Mouse (Mus musculus): ENCODE measurements around the gene Mfsd9. TPM values are rescaled to one million over a fixed set of nuclear protein-coding genes. Genes with fewer than 3 reads are reported as not detected.

Gene Mfsd9
- polyA plus RNA-seq (2014; fragmentation: Nextera tagmentation; extraction: Ambion mirVana), result 4.4 and 4.6 TPM in 2 replicates

- peak; percentile 90 for DNase-seq (ENCODE audit: low spot score)
- ATAC-seq (ENCODE audit: low read depth), result peak; percentile 94
- no peaks in the 10 kb centered on the region for H3K36me3 ChIP-seq (ENCODE audit: control insufficient read depth, insufficient read depth, low read length)
- H3K27me3 ChIP-seq (replicated peaks; ENCODE audit: control insufficient read depth, insufficient read depth, low read length), result no peaks in the 10 kb centered on the region
- peak within 1 kb of the TSS; percentile 66 for H3K9ac ChIP-seq (ENCODE audit: low read depth, low read length)
- peak within 1 kb of the TSS; percentile 61 for H3K27ac ChIP-seq (replicated peaks; ENCODE audit: low read depth, low read length)
- H3K4me1 ChIP-seq (ENCODE audit: control insufficient read depth, insufficient read depth, low read length), result 0 out of 2 replicates have a peak, but pooled peaks cover 4% of the 10 kb centered on the region
- H3K4me2 ChIP-seq (ENCODE audit: low read depth, low read length), result peak within 1 kb of the TSS; percentile 73
- 11% methylated on average over 26 of the region's 38 CpGs for WGBS
- peak within 1 kb of the TSS; percentile 66 for H3K4me3 ChIP-seq (ENCODE audit: low read depth, low read length)
- H3K9me3 ChIP-seq (ENCODE audit: control insufficient read depth, low read length), result no peaks in the 10 kb centered on the region
These were observed at the start of gene Mfsd9 for GRCm38 (mm10) chr1:40790324-40791141. Gene Mfsd9 (minus strand): TSS chr1:40790687.

- Histone ChIP-seq H3K27me3 (replicated peaks; ENCODE audit: control insufficient read depth, insufficient read depth, low read length) (no peaks in the 10 kb centered on the region), H3K4me1 (ENCODE audit: control insufficient read depth, insufficient read depth, low read length) (no peaks in the 10 kb centered on the region), H3K4me2 (ENCODE audit: low read depth, low read length) (no peak overlapping the region), H3K27ac (replicated peaks; ENCODE audit: low read depth, low read length) (no peak overlapping the region), H3K9me3 (ENCODE audit: control insufficient read depth, low read length) (no peaks in the 10 kb centered on the region), H3K9ac (ENCODE audit: low read depth, low read length) (no peak overlapping the region), H3K4me3 (ENCODE audit: low read depth, low read length) (no peak overlapping the region), H3K36me3 (ENCODE audit: control insufficient read depth, insufficient read depth, low read length) (no peaks in the 10 kb centered on the region)
- 81% methylated on average over 4 of the region's 4 CpGs for WGBS
- ATAC-seq (ENCODE audit: low read depth), result no peak
- DNase-seq (ENCODE audit: low spot score), result no peak
These were observed 45.0 kb upstream of the Mfsd9 start for GRCm38 (mm10) chr1:40835468-40835867.

GRCm38 (mm10) chr1:40830712-40831507, 40.4 kb upstream of the Mfsd9 start:
- Histone ChIP-seq H3K36me3 (ENCODE audit: control insufficient read depth, insufficient read depth, low read length) (no peaks in the 10 kb centered on the region), H3K4me2 (ENCODE audit: low read depth, low read length) (no peak overlapping the region), H3K27ac (replicated peaks; ENCODE audit: low read depth, low read length) (no peak overlapping the region), H3K4me3 (ENCODE audit: low read depth, low read length) (no peak overlapping the region), H3K9ac (ENCODE audit: low read depth, low read length) (no peak overlapping the region), H3K4me1 (ENCODE audit: control insufficient read depth, insufficient read depth, low read length) (no peaks in the 10 kb centered on the region), H3K9me3 (ENCODE audit: control insufficient read depth, low read length) (no peaks in the 10 kb centered on the region), H3K27me3 (replicated peaks; ENCODE audit: control insufficient read depth, insufficient read depth, low read length) (no peaks in the 10 kb centered on the region)
- 83% methylated on average over 4 of the region's 4 CpGs for WGBS
- DNase-seq (ENCODE audit: low spot score), result no peak
- no peak for ATAC-seq (ENCODE audit: low read depth)

GRCm38 (mm10) chr1:40829213-40829914, 38.9 kb upstream of the Mfsd9 start:
- 71% methylated on average over 10 of the region's 10 CpGs for WGBS

GRCm38 (mm10) chr1:40825826-40826225, 35.3 kb upstream of the Mfsd9 start:
- 66% methylated on average over 7 of the region's 7 CpGs for WGBS
- no peaks in the 10 kb centered on the region for H3K27me3 ChIP-seq (replicated peaks; ENCODE audit: control insufficient read depth, insufficient read depth, low read length)
- no peaks in the 10 kb centered on the region for H3K9me3 ChIP-seq (ENCODE audit: control insufficient read depth, low read length)
- no peak overlapping the region for H3K9ac ChIP-seq (ENCODE audit: low read depth, low read length)
- ATAC-seq (ENCODE audit: low read depth) (no peak), DNase-seq (ENCODE audit: low spot score) (no peak)
- no peak overlapping the region for H3K4me2 ChIP-seq (ENCODE audit: low read depth, low read length)
- no peak overlapping the region for H3K27ac ChIP-seq (replicated peaks; ENCODE audit: low read depth, low read length)
- no peak overlapping the region for H3K4me3 ChIP-seq (ENCODE audit: low read depth, low read length)
- no peaks in the 10 kb centered on the region for H3K4me1 ChIP-seq (ENCODE audit: control insufficient read depth, insufficient read depth, low read length)
- H3K36me3 ChIP-seq (ENCODE audit: control insufficient read depth, insufficient read depth, low read length), result no peaks in the 10 kb centered on the region

More at GRCm38 (mm10) chr1:40829213-40829914, 38.9 kb upstream of the Mfsd9 start:
- H3K9ac ChIP-seq (ENCODE audit: low read depth, low read length), result no peak overlapping the region
- no peak overlapping the region for H3K27ac ChIP-seq (replicated peaks; ENCODE audit: low read depth, low read length)
- no peaks in the 10 kb centered on the region for H3K9me3 ChIP-seq (ENCODE audit: control insufficient read depth, low read length)
- H3K4me1 ChIP-seq (ENCODE audit: control insufficient read depth, insufficient read depth, low read length), result no peaks in the 10 kb centered on the region
- H3K4me3 ChIP-seq (ENCODE audit: low read depth, low read length), result no peak overlapping the region
- H3K4me2 ChIP-seq (ENCODE audit: low read depth, low read length), result no peak overlapping the region
- H3K36me3 ChIP-seq (ENCODE audit: control insufficient read depth, insufficient read depth, low read length), result no peaks in the 10 kb centered on the region
- DNase-seq (ENCODE audit: low spot score), result no peak
- no peaks in the 10 kb centered on the region for H3K27me3 ChIP-seq (replicated peaks; ENCODE audit: control insufficient read depth, insufficient read depth, low read length)
- ATAC-seq (ENCODE audit: low read depth), result no peak

GRCm38 (mm10) chr1:40824936-40825335, 34.4 kb upstream of the Mfsd9 start:
- DNase-seq (ENCODE audit: low spot score) (no peak), ATAC-seq (ENCODE audit: low read depth) (no peak)
- Histone ChIP-seq H3K27ac (replicated peaks; ENCODE audit: low read depth, low read length) (no peak overlapping the region), H3K9ac (ENCODE audit: low read depth, low read length) (no peak overlapping the region), H3K4me3 (ENCODE audit: low read depth, low read length) (no peak overlapping the region), H3K4me2 (ENCODE audit: low read depth, low read length) (no peak overlapping the region), H3K27me3 (replicated peaks; ENCODE audit: control insufficient read depth, insufficient read depth, low read length) (no peaks in the 10 kb centered on the region), H3K4me1 (ENCODE audit: control insufficient read depth, insufficient read depth, low read length) (no peaks in the 10 kb centered on the region), H3K36me3 (ENCODE audit: control insufficient read depth, insufficient read depth, low read length) (no peaks in the 10 kb centered on the region), H3K9me3 (ENCODE audit: control insufficient read depth, low read length) (no peaks in the 10 kb centered on the region)
- 42% methylated on average over 8 of the region's 8 CpGs for WGBS

GRCm38 (mm10) chr1:40824517-40824916, 34.0 kb upstream of the Mfsd9 start:
- Histone ChIP-seq H3K27ac (replicated peaks; ENCODE audit: low read depth, low read length) (no peak overlapping the region), H3K4me2 (ENCODE audit: low read depth, low read length) (no peak overlapping the region), H3K9me3 (ENCODE audit: control insufficient read depth, low read length) (no peaks in the 10 kb centered on the region), H3K27me3 (replicated peaks; ENCODE audit: control insufficient read depth, insufficient read depth, low read length) (no peaks in the 10 kb centered on the region), H3K4me1 (ENCODE audit: control insufficient read depth, insufficient read depth, low read length) (no peaks in the 10 kb centered on the region), H3K36me3 (ENCODE audit: control insufficient read depth, insufficient read depth, low read length) (no peaks in the 10 kb centered on the region), H3K9ac (ENCODE audit: low read depth, low read length) (no peak overlapping the region), H3K4me3 (ENCODE audit: low read depth, low read length) (no peak overlapping the region)
- no peak for ATAC-seq (ENCODE audit: low read depth)
- 60% methylated on average over 4 of the region's 4 CpGs for WGBS
- no peak for DNase-seq (ENCODE audit: low spot score)

- Histone ChIP-seq H3K9me3 (ENCODE audit: control insufficient read depth, low read length) (no peaks in the 10 kb centered on the region), H3K27ac (replicated peaks; ENCODE audit: low read depth, low read length) (no peak overlapping the region), H3K27me3 (replicated peaks; ENCODE audit: control insufficient read depth, insufficient read depth, low read length) (no peaks in the 10 kb centered on the region), H3K4me3 (ENCODE audit: low read depth, low read length) (no peak overlapping the region), H3K4me2 (ENCODE audit: low read depth, low read length) (no peak overlapping the region), H3K9ac (ENCODE audit: low read depth, low read length) (no peak overlapping the region), H3K4me1 (ENCODE audit: control insufficient read depth, insufficient read depth, low read length) (no peaks in the 10 kb centered on the region), H3K36me3 (ENCODE audit: control insufficient read depth, insufficient read depth, low read length) (no peaks in the 10 kb centered on the region)
- ATAC-seq (ENCODE audit: low read depth), result no peak
- DNase-seq (ENCODE audit: low spot score), result peak; percentile 4
- WGBS, result 62% methylated on average over 16 of the region's 16 CpGs
These were observed 24.8 kb upstream of the Mfsd9 start for GRCm38 (mm10) chr1:40815071-40815845.

Data from embryonic facial prominence, embryonic 14.5 days (tissue).